Mouse (Mus musculus) megakaryocyte, embryonic 14.5 days (primary cell): ENCODE data around the gene Rps24. TPM values are rescaled to one million over a fixed set of nuclear protein-coding genes. Genes with fewer than 3 reads are reported as not detected.

Experiments used
- H3K27me3 ChIP-seq: replicated peaks from 2 replicates; pipeline ENCODE3; 2012; ENCODE audit warnings: inconsistent platforms
- H3K36me3 ChIP-seq: replicated peaks from 2 replicates; pipeline ENCODE3; 2012; ENCODE audit warnings: low read length, inconsistent platforms, mixed read lengths
- H3K4me1 ChIP-seq: 2 replicates; pipeline ENCODE4 v1.6.1; 2012; ENCODE audit warnings: inconsistent platforms
- H3K4me3 ChIP-seq: replicated peaks from 2 replicates; pipeline ENCODE3; 2012; ENCODE audit warnings: moderate library complexity, mild to moderate bottlenecking, inconsistent platforms
- H3K9me3 ChIP-seq: 2 replicates; pipeline ENCODE4 v1.6.1; 2012; ENCODE audit warnings: inconsistent platforms
- FLI1 ChIP-seq: IDR thresholded peaks from 2 replicates; pipeline ENCODE4 v1.6.1; 2012; ENCODE audit warnings: low read length, inconsistent platforms, mixed read lengths
- GATA1 ChIP-seq: IDR thresholded peaks from 3 replicates; pipeline ENCODE4 v1.6.1; 2012; ENCODE audit warnings: mixed read lengths, low read length, inconsistent platforms, borderline replicate concordance
- polyA plus RNA-seq: library from polyadenylated mRNA; stranded (reverse); fragments of >175 nt; gene quantifications from 2 replicates; pipeline ENCODE4 v1.2.3, GENCODE M21; 2012; ENCODE audit warnings: low replicate concordance; ENCODE audit not compliant: insufficient read depth

Gene Rps24
- polyA plus RNA-seq, 1 experiment: 343 TPM

GRCm38 (mm10) chr14:24510679-24511078, 23.8 kb downstream of the Rps24 start:
- H3K27me3 ChIP-seq: peaks cover 50% of the 10 kb centered on the region
- no peak overlapping the region for H3K4me3 ChIP-seq
- peaks cover 13% of the 10 kb centered on the region for H3K9me3 ChIP-seq
- H3K4me1 ChIP-seq: peaks cover 19% of the 10 kb centered on the region
- TF ChIP-seq GATA1 (no peak), FLI1 (no peak)
- no peaks in the 10 kb centered on the region for H3K36me3 ChIP-seq

DNA sequence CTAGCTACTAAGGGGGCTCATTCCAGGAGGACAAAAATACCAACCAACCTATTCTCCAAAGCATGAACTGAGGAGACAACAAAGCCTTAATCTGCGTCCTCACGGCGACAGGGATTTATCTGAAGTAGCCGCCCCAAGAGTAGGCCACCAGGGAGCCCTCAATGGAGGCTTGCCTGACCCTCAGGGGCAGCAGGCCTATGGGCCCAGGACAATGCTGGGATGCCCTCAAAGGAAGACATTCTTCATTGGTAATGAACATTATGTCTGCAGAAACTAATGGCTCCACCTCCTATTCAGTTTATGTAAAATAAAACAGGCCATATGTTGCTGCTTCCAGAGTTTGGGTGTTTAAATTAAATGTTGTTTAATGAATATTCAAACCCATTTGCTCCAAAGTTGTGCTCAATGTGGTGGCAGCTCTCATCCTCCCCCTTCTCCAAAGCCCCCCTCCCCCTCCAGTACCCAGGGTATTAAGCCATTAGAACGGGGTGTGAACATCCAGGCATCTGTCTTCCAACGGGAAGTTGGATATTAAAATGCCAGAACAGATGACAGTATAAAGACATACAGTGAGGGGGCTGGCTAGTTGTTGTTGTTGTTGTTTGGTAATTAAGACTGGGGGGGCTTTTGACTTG, 25.7 kb downstream of the Rps24 start:
- Histone ChIP-seq H3K27me3 (peaks cover 35% of the 10 kb centered on the region), H3K4me3 (no peak overlapping the region), H3K9me3 (peaks cover 13% of the 10 kb centered on the region), H3K4me1 (peaks cover 11% of the 10 kb centered on the region), H3K36me3 (no peaks in the 10 kb centered on the region)
- TF ChIP-seq GATA1: no peak
- no peak for TF ChIP-seq FLI1

GRCm38 (mm10) chr14:24521597-24521996, 34.7 kb downstream of the Rps24 start:
- TF ChIP-seq FLI1: no peak
- no peak for TF ChIP-seq GATA1
- no peaks in the 10 kb centered on the region for H3K4me1 ChIP-seq

GRCm38 (mm10) chr14:24525137-24525536, 38.2 kb downstream of the Rps24 start:
- Histone ChIP-seq H3K9me3 (peaks cover 5% of the 10 kb centered on the region), H3K4me3 (no peak overlapping the region), H3K27me3 (peaks cover 16% of the 10 kb centered on the region), H3K36me3 (no peaks in the 10 kb centered on the region), H3K4me1 (no peaks in the 10 kb centered on the region)
- TF ChIP-seq FLI1 (no peak), GATA1 (no peak)

More at GRCm38 (mm10) chr14:24521597-24521996, 34.7 kb downstream of the Rps24 start:
- H3K9me3 ChIP-seq: no peaks in the 10 kb centered on the region
- H3K4me3 ChIP-seq: no peak overlapping the region
- peaks cover 13% of the 10 kb centered on the region for H3K27me3 ChIP-seq
- no peaks in the 10 kb centered on the region for H3K36me3 ChIP-seq

GRCm38 (mm10) chr14:24525677-24526415, 38.9 kb downstream of the Rps24 start:
- Histone ChIP-seq H3K27me3 (peaks cover 21% of the 10 kb centered on the region), H3K4me3 (no peak overlapping the region), H3K9me3 (peaks cover 5% of the 10 kb centered on the region), H3K36me3 (no peaks in the 10 kb centered on the region), H3K4me1 (no peaks in the 10 kb centered on the region)
- TF ChIP-seq GATA1 (no peak), FLI1 (no peak)

- Histone ChIP-seq H3K4me1 (no peaks in the 10 kb centered on the region), H3K36me3 (no peaks in the 10 kb centered on the region), H3K4me3 (no peak overlapping the region), H3K9me3 (peaks cover 5% of the 10 kb centered on the region), H3K27me3 (peaks cover 20% of the 10 kb centered on the region)
- TF ChIP-seq FLI1 (no peak), GATA1 (no peak)
These were observed 39.5 kb downstream of the Rps24 start for GRCm38 (mm10) chr14:24526440-24526839.

DNA sequence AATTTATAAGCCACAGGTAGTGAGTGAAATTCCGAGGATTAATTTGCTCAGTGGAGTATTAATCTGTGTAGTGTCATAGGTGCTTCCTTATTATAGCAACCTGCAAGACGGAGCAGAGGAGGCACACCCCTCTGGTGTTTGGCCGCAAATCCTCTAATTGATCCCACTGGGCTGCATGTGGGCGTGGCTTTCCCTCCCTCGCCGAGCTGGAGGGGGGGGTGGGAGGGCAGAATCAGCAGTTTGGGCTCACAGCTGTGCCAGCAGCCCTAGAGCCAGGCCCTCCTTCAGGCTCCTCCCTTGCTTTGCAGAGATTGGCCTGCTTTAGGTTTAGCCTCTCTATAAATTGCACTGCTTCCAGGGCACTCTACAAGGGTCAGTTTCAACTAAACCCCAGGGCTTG, 43.3 kb downstream of the Rps24 start:
- peaks cover 21% of the 10 kb centered on the region for H3K27me3 ChIP-seq
- no peaks in the 10 kb centered on the region for H3K36me3 ChIP-seq
- H3K4me1 ChIP-seq: no peaks in the 10 kb centered on the region
- no peak overlapping the region for H3K4me3 ChIP-seq
- peaks cover 5% of the 10 kb centered on the region for H3K9me3 ChIP-seq
- TF ChIP-seq GATA1 (no peak), FLI1 (no peak)

GRCm38 (mm10) chr14:24534865-24535545, 48.1 kb downstream of the Rps24 start:
- TF ChIP-seq GATA1 (no peak), FLI1 (no peak)
- H3K4me1 ChIP-seq: no peaks in the 10 kb centered on the region
- no peaks in the 10 kb centered on the region for H3K36me3 ChIP-seq
- peaks cover 13% of the 10 kb centered on the region for H3K27me3 ChIP-seq
- no peak overlapping the region for H3K4me3 ChIP-seq
- H3K9me3 ChIP-seq: peaks cover 10% of the 10 kb centered on the region

- Histone ChIP-seq H3K9me3 (peaks cover 21% of the 10 kb centered on the region), H3K4me3 (no peak overlapping the region), H3K36me3 (no peaks in the 10 kb centered on the region), H3K27me3 (no peaks in the 10 kb centered on the region), H3K4me1 (no peaks in the 10 kb centered on the region)
- TF ChIP-seq FLI1 (no peak), GATA1 (no peak)
These were observed 56.0 kb downstream of the Rps24 start for GRCm38 (mm10) chr14:24542901-24543300.

- Histone ChIP-seq H3K4me1 (no peaks in the 10 kb centered on the region), H3K4me3 (no peak overlapping the region), H3K36me3 (no peaks in the 10 kb centered on the region), H3K27me3 (no peaks in the 10 kb centered on the region), H3K9me3 (peaks cover 22% of the 10 kb centered on the region)
- TF ChIP-seq GATA1 (no peak), FLI1 (no peak)
These were observed 57.1 kb downstream of the Rps24 start for GRCm38 (mm10) chr14:24544057-24544456.

Other genes with a start within 250 kb of the Rps24 start
- not detected in 2 replicates for gene Dlg5, start 241.2 kb upstream of the Rps24 start, polyA plus RNA-seq
- not detected in 2 replicates for gene E330034G19Rik, start 193.9 kb upstream of the Rps24 start, polyA plus RNA-seq
- gene Polr3a, start 67 bp upstream of the Rps24 start, polyA plus RNA-seq: 0.70 TPM in 1 of 2 replicates, not detected in the other